Mouse (Mus musculus) heart, embryonic 13.5 days (tissue): ENCODE results near the gene Col4a6. TPM values are rescaled to one million over a fixed set of nuclear protein-coding genes. Genes with fewer than 3 reads are reported as not detected.

Source experiments
- ATAC-seq: fragments of 200-750 bp; cut with Nextera tagmentation; 2 replicates; pipeline ENCODE4 v1.8.0; 2017; ENCODE audit warnings: moderate TSS enrichment; ENCODE audit not compliant: insufficient number of reproducible peaks, low FRiP score, low TSS enrichment; ENCODE audit errors: extremely low read depth
- H3K27ac ChIP-seq: fragments of 300-500 bp; sonication (generic); replicated peaks from 2 replicates; pipeline ENCODE4 v1.5.1; 2015; ENCODE audit warnings: moderate library complexity, mild to moderate bottlenecking, inconsistent platforms
- H3K27me3 ChIP-seq: fragments of 300-500 bp; sonication (generic); replicated peaks from 2 replicates; pipeline ENCODE4 v1.6.1; 2015; ENCODE audit warnings: mild to moderate bottlenecking, inconsistent platforms
- H3K36me3 ChIP-seq: fragments of 300-500 bp; sonication (generic); 2 replicates; pipeline ENCODE4 v1.6.1; 2015; ENCODE audit warnings: mild to moderate bottlenecking, inconsistent platforms
- H3K4me1 ChIP-seq: fragments of 300-500 bp; sonication (generic); 2 replicates; pipeline ENCODE4 v1.6.1; 2015; ENCODE audit warnings: inconsistent platforms
- H3K4me2 ChIP-seq: fragments of 300-500 bp; sonication (generic); 2 replicates; pipeline ENCODE4 v1.6.1; 2015; ENCODE audit warnings: inconsistent platforms, mild to moderate bottlenecking, moderate library complexity
- H3K4me3 ChIP-seq: fragments of 300-500 bp; sonication (generic); 2 replicates; pipeline ENCODE4 v1.5.1; 2015; ENCODE audit warnings: moderate library complexity, mild to moderate bottlenecking, inconsistent platforms
- H3K9ac ChIP-seq: fragments of 300-500 bp; sonication (generic); 2 replicates; pipeline ENCODE4 v1.6.1; 2015; ENCODE audit warnings: inconsistent platforms, mild to moderate bottlenecking, moderate library complexity
- H3K9me3 ChIP-seq: fragments of 300-500 bp; sonication (generic); 2 replicates; pipeline ENCODE4 v1.6.1; 2016; ENCODE audit warnings: inconsistent platforms
- WGBS: fragments of 180-500 bp; shearing (Covaris S2); methylation state at CpG from one replicate; pipeline ENCODE4 v1.1.7; 2015; ENCODE audit warnings: mixed read lengths; 5-methylcytosine and 5-hydroxymethylcytosine counted together
- polyA plus RNA-seq: library from polyadenylated mRNA; unstranded; fragments of >200 nt; fragmentation: Nextera tagmentation; extraction: Ambion mirVana; gene quantifications from 2 replicates; pipeline ENCODE4 v1.2.1, GENCODE M21; 2015

Gene Col4a6
- polyA plus RNA-seq, 1 experiment from 2014 or later: 6.9 TPM

- no peaks in the 10 kb centered on the region for H3K4me1 ChIP-seq
- no peaks in the 10 kb centered on the region for H3K9me3 ChIP-seq
- no peaks in the 10 kb centered on the region for H3K36me3 ChIP-seq
- H3K27me3 ChIP-seq: peaks cover 43% of the 10 kb centered on the region
- peak; percentile 31 for ATAC-seq
- H3K9ac ChIP-seq: no peak overlapping the region
- no peak overlapping the region for H3K4me2 ChIP-seq
- no peak overlapping the region for H3K27ac ChIP-seq
- no peak overlapping the region for H3K4me3 ChIP-seq
These were observed 323.6 kb downstream of the Col4a6 start for GRCm38 (mm10) chrX:141150290-141150689.

- Histone ChIP-seq H3K27ac (no peak overlapping the region), H3K4me2 (no peak overlapping the region), H3K4me1 (no peaks in the 10 kb centered on the region), H3K9me3 (no peaks in the 10 kb centered on the region), H3K9ac (no peak overlapping the region), H3K27me3 (peaks cover 41% of the 10 kb centered on the region), H3K36me3 (no peaks in the 10 kb centered on the region), H3K4me3 (no peak overlapping the region)
- no peak for ATAC-seq
- WGBS: 50% methylated on average over 1 of the region's 1 CpGs
These were observed 324.2 kb downstream of the Col4a6 start for GRCm38 (mm10) chrX:141149705-141150104.

Other genes starting within 250 kb of the Col4a6 start
- 36.9 and 38.2 TPM in 2 replicates for gene Col4a5, start 1.3 kb upstream of the Col4a6 start, polyA plus RNA-seq